Mouse (Mus musculus): ENCODE results near the gene Hpn. TPM values are rescaled to one million over a fixed set of nuclear protein-coding genes. Genes with fewer than 3 reads are reported as not detected.

Hpn gene
- polyA plus RNA-seq (2012; rRNA removed): 9.4 and 10.8 TPM in 2 replicates

DNA sequence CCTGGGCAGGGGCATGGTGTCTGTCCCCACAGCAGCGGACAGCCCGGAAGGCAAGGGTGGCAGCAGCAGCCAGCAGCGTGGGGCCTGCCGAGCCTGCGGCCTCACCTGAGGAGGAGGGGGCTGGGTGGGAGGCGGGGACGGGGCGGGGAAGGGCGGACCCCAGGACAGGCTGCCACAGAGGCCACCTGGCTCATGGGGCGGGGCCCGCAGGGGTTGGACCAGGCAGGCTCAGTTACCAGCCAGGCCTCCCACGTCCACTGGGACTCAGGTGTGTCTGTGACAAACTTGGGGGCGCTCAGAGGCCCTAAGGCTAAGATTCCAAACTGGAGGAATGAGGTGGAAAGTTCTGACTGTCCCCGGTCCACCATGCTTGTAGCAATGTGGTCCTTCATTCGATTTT is at the start of gene Hpn:
Gene Hpn (minus strand): TSS at position 109 of the 400 bp plus-strand sequence.
- WGBS: 41% methylated on average over 15 of the region's 15 CpGs
- Histone ChIP-seq H3K27ac (ENCODE audit: insufficient read depth, low read length) (peak within 1 kb of the TSS; percentile 42; the same call in 1 of the 2 replicates), H3K4me1 (ENCODE audit: control insufficient read depth, insufficient read depth, low read length) (peaks cover 45% of the 10 kb centered on the region), H3K4me3 (replicated peaks; ENCODE audit: insufficient read depth, low read depth, low read length) (no peak within 1 kb of the TSS), H3K27me3 (ENCODE audit: control insufficient read depth, insufficient read depth, low read length) (no peaks in the 10 kb centered on the region)
- peak; percentile 43 to 46 for DNase-seq
- TF ChIP-seq CTCF (IDR thresholded peaks at IDR 0.05; ENCODE audit: borderline replicate concordance, insufficient read depth, low read depth, low read length) (no peak), POLR2A (IDR thresholded peaks at IDR 0.05; ENCODE audit: borderline replicate concordance, insufficient read depth, low read length) (no peak)

DNA sequence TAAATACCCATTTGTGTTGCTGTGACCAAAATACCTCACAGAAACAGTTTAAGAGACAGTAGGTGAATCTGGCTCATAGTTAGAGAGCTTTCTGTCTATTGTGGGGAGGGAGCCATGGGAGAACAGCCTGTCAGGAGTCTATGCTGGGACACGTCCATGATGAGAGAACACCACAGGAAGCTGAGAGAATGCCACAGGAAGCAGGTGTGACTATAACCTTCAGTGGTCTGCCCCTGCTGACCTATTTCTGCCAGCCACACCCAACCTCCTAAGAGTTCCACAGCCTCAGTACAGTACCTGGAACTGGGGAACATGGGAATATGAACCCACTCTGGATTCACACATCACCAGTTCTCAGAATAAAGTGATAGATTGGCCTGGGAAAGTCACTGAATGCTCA is 49.7 kb upstream of the Hpn start:
- DNase-seq: no peak
- TF ChIP-seq POLR2A (IDR thresholded peaks at IDR 0.05; ENCODE audit: borderline replicate concordance, insufficient read depth, low read length): no peak
- TF ChIP-seq CTCF (IDR thresholded peaks at IDR 0.05; ENCODE audit: borderline replicate concordance, insufficient read depth, low read depth, low read length): no peak
- 34% methylated on average over 1 of the region's 1 CpGs for WGBS
- H3K4me3 ChIP-seq (replicated peaks; ENCODE audit: insufficient read depth, low read depth, low read length): no peak overlapping the region
- no peaks in the 10 kb centered on the region for H3K27me3 ChIP-seq (ENCODE audit: control insufficient read depth, insufficient read depth, low read length)
- no peaks in the 10 kb centered on the region for H3K4me1 ChIP-seq (ENCODE audit: control insufficient read depth, insufficient read depth, low read length)
- H3K27ac ChIP-seq (ENCODE audit: insufficient read depth, low read length): no peak overlapping the region

DNA sequence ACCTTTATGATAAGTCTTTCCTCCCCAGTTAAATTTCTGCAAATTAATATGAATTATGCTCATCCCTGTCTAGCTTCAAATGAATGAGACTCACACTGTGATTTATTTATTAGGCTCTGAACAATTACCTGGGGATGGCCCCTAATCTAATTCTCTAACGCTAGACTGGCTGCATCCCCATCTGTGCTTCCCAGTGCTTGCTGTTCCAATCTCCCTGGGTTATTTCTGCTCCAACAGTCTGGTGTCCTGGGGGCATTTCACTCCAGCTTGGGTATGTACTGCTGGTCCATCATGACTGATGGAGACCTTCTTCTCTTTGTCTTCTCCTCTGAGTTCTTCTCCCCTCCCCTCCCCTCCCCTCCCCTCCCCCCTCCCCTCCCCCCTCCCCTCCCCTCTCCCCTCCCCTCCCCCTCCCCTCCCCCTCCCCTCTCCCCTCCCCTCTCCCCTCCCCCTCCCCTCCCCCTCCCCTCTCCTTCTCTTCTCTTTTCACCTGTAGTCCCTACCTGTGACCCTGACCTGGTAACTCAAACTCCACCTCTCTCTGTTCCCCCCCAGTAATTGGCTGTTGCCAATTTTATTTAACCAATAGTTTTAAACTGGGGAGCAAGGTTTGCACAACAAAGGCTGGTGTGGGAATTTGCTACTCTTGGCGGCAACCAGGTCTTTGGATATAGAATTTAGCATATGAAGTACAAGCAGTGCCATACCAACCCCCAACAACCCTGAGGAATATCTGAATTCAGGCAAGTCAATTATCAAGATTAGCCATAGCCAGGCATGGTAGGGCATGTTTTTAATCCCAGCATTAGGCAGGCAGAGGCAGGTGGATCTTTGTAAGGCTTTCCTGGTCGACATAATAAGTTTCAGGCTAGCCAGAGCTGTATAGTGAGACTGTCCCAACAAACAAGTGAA is 48.8 kb upstream of the Hpn start:
- TF ChIP-seq CTCF (IDR thresholded peaks at IDR 0.05; ENCODE audit: borderline replicate concordance, insufficient read depth, low read depth, low read length) (no peak), POLR2A (IDR thresholded peaks at IDR 0.05; ENCODE audit: borderline replicate concordance, insufficient read depth, low read length) (no peak)
- DNase-seq: no peak
- Histone ChIP-seq H3K27me3 (ENCODE audit: control insufficient read depth, insufficient read depth, low read length) (no peaks in the 10 kb centered on the region), H3K4me3 (replicated peaks; ENCODE audit: insufficient read depth, low read depth, low read length) (no peak overlapping the region), H3K27ac (ENCODE audit: insufficient read depth, low read length) (no peak overlapping the region), H3K4me1 (ENCODE audit: control insufficient read depth, insufficient read depth, low read length) (no peaks in the 10 kb centered on the region)
- WGBS: 56% methylated on average over 3 of the region's 3 CpGs

DNA sequence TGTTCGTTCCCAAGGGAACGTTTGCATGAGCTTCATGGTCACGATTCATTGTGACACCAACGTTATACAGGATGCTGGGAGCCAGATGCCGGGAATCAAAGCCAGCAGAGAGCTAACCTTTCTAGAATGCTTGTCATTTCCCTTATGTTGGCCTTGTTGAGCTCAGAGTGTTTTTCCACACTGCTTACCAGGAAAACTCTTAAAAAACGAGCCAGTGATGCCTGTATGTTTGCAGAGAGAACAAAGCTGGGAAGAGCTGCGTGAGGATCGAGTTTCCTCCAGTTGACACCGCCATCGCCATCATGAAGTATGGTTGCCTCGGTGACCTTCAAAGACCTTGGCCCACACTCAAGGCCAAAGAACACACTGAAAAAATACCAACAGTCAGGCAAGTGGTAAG is 47.2 kb upstream of the Hpn start:
- WGBS: 60% methylated on average over 11 of the region's 11 CpGs
- Histone ChIP-seq H3K4me3 (replicated peaks; ENCODE audit: insufficient read depth, low read depth, low read length) (no peak overlapping the region), H3K27ac (ENCODE audit: insufficient read depth, low read length) (no peak overlapping the region), H3K4me1 (ENCODE audit: control insufficient read depth, insufficient read depth, low read length) (no peaks in the 10 kb centered on the region), H3K27me3 (ENCODE audit: control insufficient read depth, insufficient read depth, low read length) (no peaks in the 10 kb centered on the region)
- no peak for DNase-seq
- no peak for TF ChIP-seq CTCF (IDR thresholded peaks at IDR 0.05; ENCODE audit: borderline replicate concordance, insufficient read depth, low read depth, low read length)
- TF ChIP-seq POLR2A (IDR thresholded peaks at IDR 0.05; ENCODE audit: borderline replicate concordance, insufficient read depth, low read length): no peak

DNA sequence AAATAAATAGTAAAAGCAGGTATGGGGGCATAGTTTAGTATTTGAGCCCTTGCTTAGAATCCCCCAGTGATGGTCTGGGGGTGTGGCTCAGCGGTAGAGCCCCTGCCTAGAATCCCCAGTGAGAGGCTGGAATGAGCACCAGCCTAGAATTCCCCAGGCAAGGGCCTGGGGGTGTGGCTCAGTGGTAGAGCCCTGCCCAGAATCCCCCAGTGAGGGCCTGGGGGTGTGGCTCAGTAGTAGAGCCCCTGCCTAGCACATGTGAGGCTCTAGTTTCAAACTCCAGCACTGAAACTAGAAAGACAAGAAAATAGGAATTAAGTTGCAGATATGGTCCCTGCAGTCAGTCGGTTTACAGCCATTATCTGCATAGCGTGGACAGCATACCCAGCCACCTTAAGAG is 46.7 kb upstream of the Hpn start:
- H3K27me3 ChIP-seq (ENCODE audit: control insufficient read depth, insufficient read depth, low read length): no peaks in the 10 kb centered on the region
- TF ChIP-seq POLR2A (IDR thresholded peaks at IDR 0.05; ENCODE audit: borderline replicate concordance, insufficient read depth, low read length) (no peak), CTCF (IDR thresholded peaks at IDR 0.05; ENCODE audit: borderline replicate concordance, insufficient read depth, low read depth, low read length) (no peak)
- H3K4me1 ChIP-seq (ENCODE audit: control insufficient read depth, insufficient read depth, low read length): no peaks in the 10 kb centered on the region
- DNase-seq: no peak
- no peak overlapping the region for H3K4me3 ChIP-seq (replicated peaks; ENCODE audit: insufficient read depth, low read depth, low read length)
- WGBS: 64% methylated on average over 3 of the region's 3 CpGs
- no peak overlapping the region for H3K27ac ChIP-seq (ENCODE audit: insufficient read depth, low read length)

DNA sequence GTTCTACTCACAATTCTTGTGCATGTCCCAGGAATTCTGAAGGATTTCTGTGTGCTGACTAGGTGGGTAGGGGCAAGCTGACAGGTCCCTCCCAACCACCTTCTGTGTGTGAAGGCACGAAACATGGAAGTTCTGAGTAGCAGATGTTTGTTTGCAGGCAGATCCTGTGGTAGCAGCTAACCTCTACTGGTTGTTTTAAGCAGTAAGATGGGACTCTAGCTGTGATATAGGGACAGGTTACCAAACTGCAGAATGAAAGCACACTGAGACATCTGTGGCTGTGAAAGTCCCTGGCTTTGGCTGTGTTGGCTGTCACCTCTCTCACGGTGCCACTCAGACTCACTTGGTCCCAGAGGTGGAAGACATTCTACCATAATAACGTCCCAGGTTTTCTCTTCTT is 46.2 kb upstream of the Hpn start:
- Histone ChIP-seq H3K27me3 (ENCODE audit: control insufficient read depth, insufficient read depth, low read length) (no peaks in the 10 kb centered on the region), H3K4me1 (ENCODE audit: control insufficient read depth, insufficient read depth, low read length) (no peaks in the 10 kb centered on the region), H3K27ac (ENCODE audit: insufficient read depth, low read length) (no peak overlapping the region), H3K4me3 (replicated peaks; ENCODE audit: insufficient read depth, low read depth, low read length) (no peak overlapping the region)
- no peak for DNase-seq
- 45% methylated on average over 3 of the region's 3 CpGs for WGBS
- TF ChIP-seq CTCF (IDR thresholded peaks at IDR 0.05; ENCODE audit: borderline replicate concordance, insufficient read depth, low read depth, low read length) (no peak), POLR2A (IDR thresholded peaks at IDR 0.05; ENCODE audit: borderline replicate concordance, insufficient read depth, low read length) (no peak)

DNA sequence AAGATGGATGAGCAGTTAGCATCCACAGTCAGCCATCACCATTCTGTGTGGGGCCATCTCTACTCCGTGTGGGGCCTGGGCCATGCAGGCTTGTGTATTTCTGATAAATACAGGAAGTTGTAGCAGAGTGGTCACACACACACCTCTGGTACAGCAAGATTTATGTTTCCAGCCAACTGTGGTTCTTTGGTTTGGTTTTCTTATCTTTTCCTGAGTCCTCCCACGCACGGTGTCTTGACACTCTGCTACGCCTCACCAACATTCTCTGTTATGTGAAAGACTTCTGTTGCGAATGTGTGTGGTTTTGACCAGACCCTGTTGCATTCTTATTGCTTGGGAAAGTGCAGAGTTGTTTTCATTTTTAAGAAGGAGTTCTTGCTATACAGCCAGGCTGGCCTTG is 45.7 kb upstream of the Hpn start:
- TF ChIP-seq CTCF (IDR thresholded peaks at IDR 0.05; ENCODE audit: borderline replicate concordance, insufficient read depth, low read depth, low read length) (no peak), POLR2A (IDR thresholded peaks at IDR 0.05; ENCODE audit: borderline replicate concordance, insufficient read depth, low read length) (no peak)
- no peak overlapping the region for H3K4me3 ChIP-seq (replicated peaks; ENCODE audit: insufficient read depth, low read depth, low read length)
- H3K27me3 ChIP-seq (ENCODE audit: control insufficient read depth, insufficient read depth, low read length): no peaks in the 10 kb centered on the region
- H3K4me1 ChIP-seq (ENCODE audit: control insufficient read depth, insufficient read depth, low read length): no peaks in the 10 kb centered on the region
- H3K27ac ChIP-seq (ENCODE audit: insufficient read depth, low read length): no peak overlapping the region
- DNase-seq: no peak
- 95% methylated on average over 5 of the region's 5 CpGs for WGBS
